Mouse (Mus musculus): ENCODE measurements around the gene Pip5k1b. TPM values are rescaled to one million over a fixed set of nuclear protein-coding genes. Genes with fewer than 3 reads are reported as not detected.

Pip5k1b gene
- polyA plus RNA-seq (2017; shearing (Covaris generic)) = 1 to 10 TPM; 6.2 to 7.3 TPM

GRCm38 (mm10) chr19:24555466-24555903, at the start of gene Pip5k1b:
Gene Pip5k1b, minus strand, starts transcription at chr19:24555872.

GRCm38 (mm10) chr19:24476929-24477882, 78.5 kb downstream of the Pip5k1b start, which contains the start of gene Fam122a:
Gene Fam122a, minus strand, starts transcription at chr19:24477356.

GRCm38 (mm10) chr19:24280601-24281228, 275.0 kb downstream of the Pip5k1b start, which contains the start of gene Fxn:
Gene Fxn, minus strand, starts transcription at chr19:24280605.

Other genes with a start within 250 kb of the Pip5k1b start
- 10 to 100 TPM; 45.3 to 71.4 TPM for gene Fam122a, start 78.5 kb downstream of the Pip5k1b start, polyA plus RNA-seq (2017; shearing (Covaris generic))
- gene Tmem252, start 118.1 kb upstream of the Pip5k1b start, polyA plus RNA-seq (2017; shearing (Covaris generic)) = not detected

All from inflammation-experienced regulatory T-cells (primary cell).